Mouse (Mus musculus) intestine, embryonic 16.5 days (tissue): Measurements from ENCODE around the gene D230025D16Rik. TPM values are rescaled to one million over a fixed set of nuclear protein-coding genes. Genes with fewer than 3 reads are reported as not detected.
"Not testable (repeated sequence)": the region's sequence is repeated elsewhere in the genome, so short reads cannot be mapped to it uniquely, and the experiment has no call there.

ENCODE experiments used
- ATAC-seq: fragments of 200-750 bp; cut with Nextera tagmentation; 2 replicates; pipeline ENCODE4 v1.8.0; 2017; ENCODE audit warnings: moderate TSS enrichment, moderate library complexity
- H3K27ac ChIP-seq: fragments of 300-500 bp; sonication (generic); 2 replicates; pipeline ENCODE4 v1.5.1; 2014; ENCODE audit warnings: mild to moderate bottlenecking, low read length
- H3K27me3 ChIP-seq: fragments of 300-500 bp; sonication (generic); replicated peaks from 2 replicates; pipeline ENCODE4 v1.6.1; 2014; ENCODE audit warnings: low read length, control low read depth, mixed read lengths; ENCODE audit not compliant: control insufficient read depth, insufficient read depth
- H3K36me3 ChIP-seq: fragments of 300-500 bp; sonication (generic); 2 replicates; pipeline ENCODE4 v1.6.1; 2014; ENCODE audit warnings: low read length, control low read depth; ENCODE audit not compliant: control insufficient read depth, insufficient read depth
- H3K4me1 ChIP-seq: fragments of 300-500 bp; sonication (generic); 2 replicates; pipeline ENCODE4 v1.6.1; 2014; ENCODE audit warnings: low read length, control low read depth, mixed read lengths; ENCODE audit not compliant: control insufficient read depth, insufficient read depth
- H3K4me2 ChIP-seq: fragments of 300-500 bp; sonication (generic); 2 replicates; pipeline ENCODE4 v1.6.1; 2014; ENCODE audit warnings: low read depth, low read length, control low read depth
- H3K4me3 ChIP-seq: fragments of 300-500 bp; sonication (generic); 2 replicates; pipeline ENCODE4 v1.5.1; 2014; ENCODE audit warnings: mild to moderate bottlenecking, low read length
- H3K9ac ChIP-seq: fragments of 300-500 bp; sonication (generic); 2 replicates; pipeline ENCODE4 v1.6.1; 2014; ENCODE audit warnings: low read depth, low read length
- H3K9me3 ChIP-seq: fragments of 300-500 bp; sonication (generic); 2 replicates; pipeline ENCODE4 v1.6.1; 2016; ENCODE audit warnings: low read length, control low read depth; ENCODE audit not compliant: control insufficient read depth
- WGBS: fragments of 180-500 bp; shearing (Covaris S2); extraction: QIAGEN DNeasy Blood & Tissue Kit; methylation state at CpG from one replicate; pipeline ENCODE4 v1.1.7; 2014; 5-methylcytosine and 5-hydroxymethylcytosine counted together
- polyA plus RNA-seq: library from polyadenylated mRNA; unstranded; fragments of >200 nt; fragmentation: Nextera tagmentation; extraction: Ambion mirVana; gene quantifications from 2 replicates; pipeline ENCODE4 v1.2.1, GENCODE M21; 2015

The D230025D16Rik gene
- 20.6 and 21.7 TPM in 2 replicates for polyA plus RNA-seq

GRCm38 (mm10) chr8:105224413-105225271 lies at the start of gene D230025D16Rik:
TSS of gene D230025D16Rik (plus strand) at chr8:105225145.
- H3K9me3 ChIP-seq: no peaks in the 10 kb centered on the region
- peak within 1 kb of the TSS; percentile 79 for H3K4me2 ChIP-seq
- WGBS: 2% methylated on average over 34 of the region's 34 CpGs

GRCm38 (mm10) chr8:105175287-105175686 lies 49.7 kb upstream of the D230025D16Rik start:
- not testable (repeated sequence) for H3K4me2 ChIP-seq, H3K27ac ChIP-seq, H3K9me3 ChIP-seq, H3K36me3 ChIP-seq, H3K9ac ChIP-seq, H3K4me1 ChIP-seq, H3K4me3 ChIP-seq, H3K27me3 ChIP-seq, ATAC-seq
- 88% methylated on average over 3 of the region's 3 CpGs for WGBS

More at GRCm38 (mm10) chr8:105224413-105225271, at the start of gene D230025D16Rik:
- Histone ChIP-seq H3K27me3 (no peaks in the 10 kb centered on the region), H3K9ac (peak within 1 kb of the TSS; percentile 93), H3K4me3 (peak within 1 kb of the TSS; percentile 97), H3K4me1 (peaks cover 14% of the 10 kb centered on the region), H3K27ac (peak within 1 kb of the TSS; percentile 93), H3K36me3 (no peaks in the 10 kb centered on the region)
- peak; percentile 97 for ATAC-seq

- H3K36me3 ChIP-seq: peaks cover 4% of the 10 kb centered on the region; the same call in 1 of the 2 replicates
- H3K9me3 ChIP-seq: no peaks in the 10 kb centered on the region
- no peak for ATAC-seq
- H3K9ac ChIP-seq: no peak overlapping the region
- H3K4me2 ChIP-seq: no peak overlapping the region
- WGBS: 81% methylated on average over 6 of the region's 6 CpGs
- H3K4me1 ChIP-seq: peaks cover 2% of the 10 kb centered on the region; the same call in 1 of the 2 replicates
- no peak overlapping the region for H3K4me3 ChIP-seq
- no peaks in the 10 kb centered on the region for H3K27me3 ChIP-seq
- no peak overlapping the region for H3K27ac ChIP-seq
These were observed 46.6 kb upstream of the D230025D16Rik start for GRCm38 (mm10) chr8:105178211-105178800.

GRCm38 (mm10) chr8:105182201-105182600 lies 42.7 kb upstream of the D230025D16Rik start:
- no peaks in the 10 kb centered on the region for H3K27me3 ChIP-seq
- H3K4me3 ChIP-seq: no peak overlapping the region
- no peak overlapping the region for H3K9ac ChIP-seq
- WGBS: 63% methylated on average over 1 of the region's 1 CpGs
- H3K4me2 ChIP-seq: no peak overlapping the region
- H3K27ac ChIP-seq: no peak overlapping the region
- H3K9me3 ChIP-seq: no peaks in the 10 kb centered on the region
- no peak for ATAC-seq
- 0 out of 2 replicates have a peak, but pooled peaks cover 1% of the 10 kb centered on the region for H3K36me3 ChIP-seq
- H3K4me1 ChIP-seq: no peaks in the 10 kb centered on the region

- no peaks in the 10 kb centered on the region for H3K27me3 ChIP-seq
- H3K4me2 ChIP-seq: no peak overlapping the region
- no peak for ATAC-seq
- H3K4me1 ChIP-seq: no peaks in the 10 kb centered on the region
- H3K27ac ChIP-seq: no peak overlapping the region
- no peak overlapping the region for H3K4me3 ChIP-seq
- no peak overlapping the region for H3K9ac ChIP-seq
- WGBS: 58% methylated on average over 1 of the region's 1 CpGs
- H3K9me3 ChIP-seq: no peaks in the 10 kb centered on the region
- no peaks in the 10 kb centered on the region for H3K36me3 ChIP-seq
These were observed 38.4 kb upstream of the D230025D16Rik start for GRCm38 (mm10) chr8:105186467-105187005.

- 94% methylated on average over 5 of the region's 5 CpGs for WGBS
- no peak overlapping the region for H3K9ac ChIP-seq
- no peaks in the 10 kb centered on the region for H3K9me3 ChIP-seq
- no peak overlapping the region for H3K4me2 ChIP-seq
- peaks cover 8% of the 10 kb centered on the region; the same call in 1 of the 2 replicates for H3K36me3 ChIP-seq
- H3K4me1 ChIP-seq: no peaks in the 10 kb centered on the region
- no peak overlapping the region for H3K4me3 ChIP-seq
- no peaks in the 10 kb centered on the region for H3K27me3 ChIP-seq
- no peak for ATAC-seq
- H3K27ac ChIP-seq: no peak overlapping the region
These were observed 32.8 kb upstream of the D230025D16Rik start for GRCm38 (mm10) chr8:105192182-105192581.

GRCm38 (mm10) chr8:105205748-105206147 lies 19.2 kb upstream of the D230025D16Rik start:
- no peaks in the 10 kb centered on the region for H3K9me3 ChIP-seq
- H3K4me2 ChIP-seq: no peak overlapping the region
- H3K27me3 ChIP-seq: no peaks in the 10 kb centered on the region
- H3K9ac ChIP-seq: no peak overlapping the region
- ATAC-seq: no peak
- H3K4me1 ChIP-seq: no peaks in the 10 kb centered on the region
- 77% methylated on average over 1 of the region's 1 CpGs for WGBS
- no peak overlapping the region for H3K27ac ChIP-seq
- no peak overlapping the region for H3K4me3 ChIP-seq
- H3K36me3 ChIP-seq: 0 out of 2 replicates have a peak, but pooled peaks cover 2% of the 10 kb centered on the region

GRCm38 (mm10) chr8:105206766-105207275 lies 18.1 kb upstream of the D230025D16Rik start:
- H3K4me3 ChIP-seq: no peak overlapping the region
- no peak overlapping the region for H3K4me2 ChIP-seq
- no peaks in the 10 kb centered on the region for H3K9me3 ChIP-seq
- WGBS: 80% methylated on average over 7 of the region's 7 CpGs
- no peaks in the 10 kb centered on the region for H3K36me3 ChIP-seq
- no peaks in the 10 kb centered on the region for H3K27me3 ChIP-seq
- H3K27ac ChIP-seq: no peak overlapping the region
- no peak overlapping the region for H3K9ac ChIP-seq
- no peak for ATAC-seq
- H3K4me1 ChIP-seq: no peaks in the 10 kb centered on the region

- Histone ChIP-seq H3K4me2 (no peak overlapping the region), H3K27me3 (no peaks in the 10 kb centered on the region), H3K4me1 (no peaks in the 10 kb centered on the region), H3K27ac (no peak overlapping the region), H3K9ac (no peak overlapping the region), H3K4me3 (no peak overlapping the region), H3K9me3 (no peaks in the 10 kb centered on the region), H3K36me3 (no peaks in the 10 kb centered on the region)
- no peak for ATAC-seq
- 89% methylated on average over 2 of the region's 2 CpGs for WGBS
These were observed 17.2 kb upstream of the D230025D16Rik start for GRCm38 (mm10) chr8:105207675-105208273.
